In genomic region chr10:125895744-125896482, GRCm38 (mm10) we compare ENCODE assay signal across 22 mouse cellular contexts.
DNase-seq lines count a peak whose midpoint lies in the region; ATAC-seq and TF ChIP-seq lines count a peak whose summit lies in the region.
"Had no signal": no experiment of that assay in that cellular context is flagged by ENCODE, and none has a peak within 500 bp of the region (broad histone marks: within the 10 kb centered on the region; RNA-seq: fewer than 3 reads in every experiment).

No protein-coding gene starts in this region.

- no peaks in the 10 kb centered on the region for H3K4me1 ChIP-seq in kidney, embryonic 14.5 days (ENCODE audit: control insufficient read depth, insufficient read depth, low read length)
- H3K4me1 ChIP-seq in kidney, embryonic 15.5 days, result peaks cover 11% of the 10 kb centered on the region; the same call in 1 of the 2 replicates
- H3K4me1 ChIP-seq in kidney, embryonic 16.5 days (ENCODE audit: insufficient read depth, low read length), result peaks cover 6% of the 10 kb centered on the region
- no peaks in the 10 kb centered on the region for H3K4me1 ChIP-seq in kidney, postnatal 0 days (replicated peaks; ENCODE audit: insufficient read depth, low read length)

- WGBS in kidney, embryonic 14.5 days, result 37% methylated on average over 7 of the region's 7 CpGs
- WGBS in kidney, embryonic 15.5 days, result 39% methylated on average over 7 of the region's 7 CpGs
- WGBS in kidney, embryonic 16.5 days, result 39% methylated on average over 7 of the region's 7 CpGs
- WGBS in kidney, postnatal 0 days, result 45% methylated on average over 7 of the region's 7 CpGs

- no peak overlapping the region for H3K9ac ChIP-seq in kidney, embryonic 14.5 days (ENCODE audit: low read depth, low read length)
- H3K9ac ChIP-seq in kidney, embryonic 15.5 days, result no peak overlapping the region
- H3K9ac ChIP-seq in kidney, embryonic 16.5 days (replicated peaks; ENCODE audit: low read length), result no peak overlapping the region
- H3K9ac ChIP-seq in kidney, postnatal 0 days (ENCODE audit: low read depth, low read length), result no peak overlapping the region

- H3K4me2 ChIP-seq in kidney, embryonic 14.5 days (replicated peaks; ENCODE audit: low read depth, low read length), result no peak overlapping the region
- 0 out of 2 replicates have a peak overlapping the region, but pooled peaks have one; percentile 6 for H3K4me2 ChIP-seq in kidney, embryonic 15.5 days
- H3K4me2 ChIP-seq in kidney, embryonic 16.5 days (replicated peaks; ENCODE audit: low read depth, low read length), result no peak overlapping the region
- no peak overlapping the region for H3K4me2 ChIP-seq in kidney, postnatal 0 days (ENCODE audit: low read length)

- peak overlapping the region; percentile 74 for H3K27ac ChIP-seq in kidney, embryonic 14.5 days (ENCODE audit: low read depth, low read length)
- peak overlapping the region; percentile 61 for H3K27ac ChIP-seq in kidney, embryonic 15.5 days
- peak overlapping the region; percentile 60 for H3K27ac ChIP-seq in kidney, embryonic 16.5 days (ENCODE audit: low read length)
- H3K27ac ChIP-seq in kidney, postnatal 0 days, result no peak overlapping the region

- peak; percentile 92 for ATAC-seq in kidney, embryonic 14.5 days (ENCODE audit: low FRiP score, low TSS enrichment)
- ATAC-seq in kidney, embryonic 15.5 days (replicated peaks; ENCODE audit: low FRiP score), result peak; percentile 89
- ATAC-seq in kidney, embryonic 16.5 days (ENCODE audit: low FRiP score, low TSS enrichment), result peak; percentile 88
- ATAC-seq in kidney, postnatal 0 days (replicated peaks; ENCODE audit: low FRiP score, low read depth), result peak; percentile 84
- ATAC-seq: activated CD4-positive, CD25-positive, alpha-beta regulatory T cell, adult 4 months; CD4-positive, CD25-positive, alpha-beta regulatory T cell, adult 4 months; Patski had no signal

- no peak for TF ChIP-seq CTCF in kidney, postnatal 0 days (IDR thresholded peaks at IDR 0.05; ENCODE audit: low read depth)

- no peaks in the 10 kb centered on the region for H3K27me3 ChIP-seq in kidney, embryonic 14.5 days (ENCODE audit: control insufficient read depth, insufficient read depth, low read length)
- no peaks in the 10 kb centered on the region for H3K27me3 ChIP-seq in kidney, embryonic 15.5 days
- H3K27me3 ChIP-seq in kidney, embryonic 16.5 days (ENCODE audit: insufficient read depth, low read length), result no peaks in the 10 kb centered on the region
- H3K27me3 ChIP-seq in kidney, postnatal 0 days (ENCODE audit: insufficient read depth, low read length), result no peaks in the 10 kb centered on the region
- H3K27me3 ChIP-seq: CH12.LX, Patski had no signal

- H3K9me3 ChIP-seq in kidney, embryonic 14.5 days (ENCODE audit: control insufficient read depth, low read length), result no peaks in the 10 kb centered on the region
- H3K9me3 ChIP-seq in kidney, embryonic 15.5 days (replicated peaks), result no peaks in the 10 kb centered on the region
- no peaks in the 10 kb centered on the region for H3K9me3 ChIP-seq in kidney, embryonic 16.5 days (ENCODE audit: low read length)
- no peaks in the 10 kb centered on the region for H3K9me3 ChIP-seq in kidney, postnatal 0 days (replicated peaks; ENCODE audit: low read length)

- no peak for DNase-seq in kidney, adult 11 months
- no peak for DNase-seq in kidney, adult 18-20 months
- no peak for DNase-seq in kidney, postnatal 36 days
- peak; percentile 85 for DNase-seq in kidney, postnatal 0 days (ENCODE audit: low spot score)
- no peak for DNase-seq in kidney, postnatal 10 days
- DNase-seq: adrenal gland, adult 2 months; adrenal gland, adult 8-10 months; adrenal gland, postnatal 10 days; adrenal gland, postnatal 14 days; adrenal gland, postnatal 25 days; adrenal gland, postnatal 36 days; B cell, adult 2 months; cerebellum, adult 11 months; cerebellum, adult 11-12 months had no signal

- no peak overlapping the region for H3K4me3 ChIP-seq in kidney, embryonic 14.5 days (ENCODE audit: low read length)
- H3K4me3 ChIP-seq in kidney, embryonic 15.5 days (replicated peaks), result no peak overlapping the region
- no peak overlapping the region for H3K4me3 ChIP-seq in kidney, embryonic 16.5 days (ENCODE audit: low read length)
- H3K4me3 ChIP-seq in kidney, postnatal 0 days (replicated peaks; ENCODE audit: low read depth, low read length), result no peak overlapping the region

- no peaks in the 10 kb centered on the region for H3K36me3 ChIP-seq in kidney, embryonic 14.5 days (ENCODE audit: control insufficient read depth, insufficient read depth, low read length)
- no peaks in the 10 kb centered on the region for H3K36me3 ChIP-seq in kidney, embryonic 15.5 days
- H3K36me3 ChIP-seq in kidney, embryonic 16.5 days (ENCODE audit: insufficient read depth, low read length), result no peaks in the 10 kb centered on the region
- no peaks in the 10 kb centered on the region for H3K36me3 ChIP-seq in kidney, postnatal 0 days (ENCODE audit: insufficient read depth, low read length)
- H3K36me3 ChIP-seq: G1E had no signal
